Mouse (Mus musculus) lung, postnatal 0 days (tissue): ENCODE results near the gene Srsf9.

Experiments
- CTCF ChIP-seq: IDR thresholded peaks from 2 replicates; pipeline ENCODE4 v1.5.1; 2016; ENCODE audit warnings: antibody characterized with exemption, mild to moderate bottlenecking
- EP300 ChIP-seq: IDR thresholded peaks from 2 replicates; pipeline ENCODE4 v1.6.1; 2016; ENCODE audit warnings: antibody characterized with exemption, mild to moderate bottlenecking, control low read depth

GRCm38 (mm10) chr5:115278053-115278452 is 48.9 kb upstream of the Srsf9 start:
- no peak for TF ChIP-seq CTCF
- TF ChIP-seq EP300 = no peak
